12 mouse cellular contexts compared by ENCODE assay signal in the genomic region with DNA sequence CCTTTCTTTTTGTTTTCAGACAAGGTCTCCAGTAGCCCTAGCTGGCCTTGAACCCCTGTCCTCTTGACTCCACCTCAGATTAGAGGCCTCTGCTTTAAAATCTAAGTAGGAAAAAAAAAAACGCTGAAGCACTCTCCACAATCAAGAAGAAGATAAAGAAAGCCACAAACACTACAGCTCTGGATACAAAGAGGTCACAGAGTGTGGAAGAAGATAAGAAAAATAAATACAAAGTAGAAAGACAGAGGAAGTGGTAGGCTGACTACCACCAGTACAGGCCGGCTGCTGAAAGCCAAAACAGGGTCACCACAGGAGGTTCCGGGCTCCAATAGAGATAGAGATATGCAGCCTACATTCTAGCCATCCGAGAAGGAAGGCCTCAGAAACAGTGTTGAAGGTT.
DNase-seq lines count a peak whose midpoint lies in the region; ATAC-seq lines count a peak whose summit lies in the region.
"Had no signal": no experiment of that assay in that cellular context is flagged by ENCODE, and none has a peak within 500 bp of the region (broad histone marks: within the 10 kb centered on the region; RNA-seq: fewer than 3 reads in every experiment).

No protein-coding gene starts in this region.

- peak; percentile 77 for ATAC-seq in heart, embryonic 12.5 days (ENCODE audit: insufficient number of reproducible peaks, low FRiP score)
- peak; percentile 32; the same call in 1 of the 2 replicates for ATAC-seq in liver, embryonic 16.5 days (ENCODE audit: low read depth)

- H3K27me3 ChIP-seq in heart, embryonic 12.5 days (replicated peaks): no peaks in the 10 kb centered on the region
- no peaks in the 10 kb centered on the region for H3K27me3 ChIP-seq in liver, embryonic 16.5 days (ENCODE audit: control insufficient read depth, insufficient read depth, low read depth, low read length)
- H3K27me3 ChIP-seq: hindbrain, embryonic 15.5 days; midbrain, embryonic 12.5 days had no signal

- intact Hi-C loops in heart, postnatal 25 days (cut with DNase I): no loop called here

- H3K9ac ChIP-seq in heart, embryonic 12.5 days: peak overlapping the region; percentile 48; the same call in 1 of the 2 replicates
- no peak overlapping the region for H3K9ac ChIP-seq in liver, embryonic 16.5 days (ENCODE audit: low read depth, low read length)
- H3K9ac ChIP-seq: hindbrain, embryonic 15.5 days; midbrain, embryonic 12.5 days had no signal

- peaks cover 36% of the 10 kb centered on the region for H3K4me1 ChIP-seq in heart, embryonic 12.5 days (replicated peaks)
- peaks cover 18% of the 10 kb centered on the region for H3K4me1 ChIP-seq in liver, embryonic 16.5 days (ENCODE audit: control insufficient read depth, low read depth, low read length)
- H3K4me1 ChIP-seq: hindbrain, embryonic 15.5 days; midbrain, embryonic 12.5 days had no signal

- no peak for DNase-seq in heart, postnatal 25 days (ENCODE audit: low spot score)
- DNase-seq in CD4-positive, CD25-positive, alpha-beta regulatory T cell, adult 2 months (ENCODE audit: low read depth, low spot score): peak; percentile 54
- DNase-seq in ZHBTc4 (ENCODE audit: low read depth, low spot score): peak; percentile 57
- no peak for DNase-seq in urinary bladder, postnatal 14 days (ENCODE audit: low spot score)
- no peak for DNase-seq in cerebellum, adult 8-10 months
- no peak for DNase-seq in MN1 (ENCODE audit: low spot score)
- DNase-seq: adrenal gland, postnatal 25 days; cerebellum, adult 9-11 months had no signal

- peaks cover 65% of the 10 kb centered on the region for H3K36me3 ChIP-seq in heart, embryonic 12.5 days
- peaks cover 5% of the 10 kb centered on the region; the same call in 1 of the 2 replicates for H3K36me3 ChIP-seq in liver, embryonic 16.5 days (ENCODE audit: control insufficient read depth, insufficient read depth)

- H3K27ac ChIP-seq in heart, embryonic 12.5 days (ENCODE audit: poor library complexity, severe bottlenecking): peak overlapping the region; percentile 62
- no peak overlapping the region for H3K27ac ChIP-seq in liver, embryonic 16.5 days (ENCODE audit: low read length)
- H3K27ac ChIP-seq: hindbrain, embryonic 15.5 days; midbrain, embryonic 12.5 days had no signal

- peaks cover 6% of the 10 kb centered on the region; the same call in 1 of the 2 replicates for H3K9me3 ChIP-seq in heart, embryonic 12.5 days (replicated peaks)
- H3K9me3 ChIP-seq in liver, embryonic 16.5 days (replicated peaks; ENCODE audit: control insufficient read depth, low read length): no peaks in the 10 kb centered on the region
- H3K9me3 ChIP-seq: hindbrain, embryonic 15.5 days had no signal

- WGBS in heart, embryonic 12.5 days: 9% methylated on average over 4 of the region's 4 CpGs
- WGBS in liver, embryonic 16.5 days (ENCODE audit: insufficient replicate concordance): 7% methylated on average over 4 of the region's 4 CpGs

- H3K4me2 ChIP-seq in heart, embryonic 12.5 days: no peak overlapping the region
- no peak overlapping the region for H3K4me2 ChIP-seq in liver, embryonic 16.5 days (ENCODE audit: low read depth, low read length)
- H3K4me2 ChIP-seq: hindbrain, embryonic 15.5 days; midbrain, embryonic 12.5 days had no signal

- no peak overlapping the region for H3K4me3 ChIP-seq in heart, embryonic 12.5 days
- H3K4me3 ChIP-seq in liver, embryonic 16.5 days (ENCODE audit: low read depth, low read length): no peak overlapping the region
- H3K4me3 ChIP-seq: hindbrain, embryonic 15.5 days; midbrain, embryonic 12.5 days had no signal

Comparison
In these comparisons a context has a peak if more than half of its experiments do, and no peak if none do; other contexts are left out.
1. DNase-seq: peak in CD4-positive, CD25-positive, alpha-beta regulatory T cell, adult 2 months (single experiment) and ZHBTc4 (single experiment); none in heart, postnatal 25 days (single experiment), urinary bladder, postnatal 14 days (single experiment), cerebellum, adult 8-10 months (single experiment) and MN1 (single experiment).